Mouse (Mus musculus) stomach, postnatal 0 days (tissue): ENCODE results near the gene Ptma.

Experiments used
- CTCF ChIP-seq: IDR thresholded peaks from 2 replicates; pipeline ENCODE4 v1.5.1; 2016; ENCODE audit warnings: antibody characterized with exemption, low read depth, mild to moderate bottlenecking, moderate library complexity
- EP300 ChIP-seq: optimal IDR thresholded peaks from 2 replicates; pipeline ENCODE3; 2016; ENCODE audit warnings: antibody characterized with exemption

DNA sequence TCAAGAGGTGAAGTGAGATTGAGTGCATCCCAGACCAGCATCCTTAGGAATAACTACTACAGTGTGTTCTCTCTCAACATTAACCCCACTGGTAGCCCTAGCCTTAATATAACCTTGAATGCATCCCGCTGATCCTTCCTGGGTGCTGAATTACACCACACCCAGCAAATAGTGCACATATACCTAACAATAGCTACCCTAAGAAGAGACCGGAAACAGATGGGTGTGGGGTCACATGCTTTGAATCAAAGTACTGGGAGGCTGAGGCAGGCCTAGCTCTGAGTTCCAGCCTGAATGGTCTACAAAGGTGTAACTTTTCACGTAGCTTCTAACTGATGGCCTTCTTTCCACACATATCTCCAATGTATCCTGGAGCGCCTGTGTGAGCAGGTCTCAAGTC, 37.8 kb upstream of the Ptma start:
- TF ChIP-seq EP300 (no peak), CTCF (no peak)
